Mouse (Mus musculus) myocyte (in vitro differentiated cells): ENCODE measurements at regions not wholly inside any gene's neighbourhood (a gene's known extent, or its start where the extent isn't known, plus 50 kb on each side); places are given as distances from the start of the nearest gene placed in this dataset.

Experiments used
- POLR2A ChIP-seq: IDR thresholded peaks from one replicate; pipeline ENCODE4 v1.6.1; 2011; ENCODE audit warnings: low read depth, mild to moderate bottlenecking, control low read depth, moderate library complexity; ENCODE audit not compliant: insufficient read length
- TCF12 ChIP-seq: IDR thresholded peaks from one replicate; pipeline ENCODE4 v1.6.1; 2011; ENCODE audit warnings: mild to moderate bottlenecking, control low read depth; ENCODE audit not compliant: poor library complexity, insufficient read depth, severe bottlenecking
- TCF3 ChIP-seq: IDR thresholded peaks from one replicate; pipeline ENCODE4 v1.6.1; 2011; ENCODE audit warnings: low read depth, control low read depth; ENCODE audit not compliant: insufficient read length

DNA sequence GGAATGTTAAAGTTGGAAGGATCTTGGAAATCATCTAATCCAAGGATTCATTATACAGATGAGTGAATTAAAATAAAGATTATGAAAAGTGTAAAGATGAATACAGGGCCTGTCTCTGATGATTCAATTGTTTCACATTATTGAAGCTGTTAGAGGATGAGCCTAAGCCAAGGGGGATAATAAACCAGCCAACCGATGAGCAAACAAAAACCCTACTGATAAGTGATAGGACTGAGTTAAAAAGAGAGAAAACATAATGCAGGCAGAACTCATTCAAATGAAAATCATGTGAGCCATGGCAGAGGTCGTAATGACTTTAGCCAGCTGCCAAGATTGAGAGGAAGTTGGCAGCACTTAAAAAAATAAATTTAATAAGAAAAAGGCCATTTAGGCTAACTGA lies 772.6 kb downstream of the Hace1 start:
- no peak for TF ChIP-seq TCF3
- TF ChIP-seq POLR2A = no peak
- no peak for TF ChIP-seq TCF12
